Mouse (Mus musculus) hindbrain, embryonic 16.5 days (tissue): ENCODE measurements around the gene Eps8. TPM values are rescaled to one million over a fixed set of nuclear protein-coding genes. Genes with fewer than 3 reads are reported as not detected.

Experiments used
- ATAC-seq: fragments of 200-750 bp; cut with Nextera tagmentation; 2 replicates; pipeline ENCODE4 v1.8.0; 2017; ENCODE audit warnings: moderate TSS enrichment, moderate library complexity
- H3K27ac ChIP-seq: fragments of 300-500 bp; sonication (generic); 2 replicates; pipeline ENCODE4 v1.5.1; 2014; ENCODE audit warnings: low read depth, mild to moderate bottlenecking, control low read depth, low read length, moderate library complexity
- H3K27me3 ChIP-seq: fragments of 300-500 bp; sonication (generic); replicated peaks from 2 replicates; pipeline ENCODE4 v1.6.1; 2014; ENCODE audit warnings: low read length; ENCODE audit not compliant: control insufficient read depth, insufficient read depth
- H3K36me3 ChIP-seq: fragments of 300-500 bp; sonication (generic); 2 replicates; pipeline ENCODE4 v1.6.1; 2014; ENCODE audit warnings: mild to moderate bottlenecking, low read length, moderate library complexity, mixed read lengths; ENCODE audit not compliant: control insufficient read depth, insufficient read depth
- H3K4me1 ChIP-seq: fragments of 300-500 bp; sonication (generic); 2 replicates; pipeline ENCODE4 v1.6.1; 2014; ENCODE audit warnings: low read depth, low read length; ENCODE audit not compliant: control insufficient read depth, insufficient read depth
- H3K4me2 ChIP-seq: fragments of 300-500 bp; sonication (generic); 2 replicates; pipeline ENCODE4 v1.6.1; 2014; ENCODE audit warnings: mild to moderate bottlenecking, low read length, control low read depth, moderate library complexity
- H3K4me3 ChIP-seq: fragments of 300-500 bp; sonication (generic); 2 replicates; pipeline ENCODE4 v1.5.1; 2014; ENCODE audit warnings: mild to moderate bottlenecking, low read length, control low read depth, moderate library complexity
- H3K9ac ChIP-seq: fragments of 300-500 bp; sonication (generic); 2 replicates; pipeline ENCODE4 v1.6.1; 2014; ENCODE audit warnings: low read depth, mild to moderate bottlenecking, control low read depth, low read length, moderate library complexity
- H3K9me3 ChIP-seq: fragments of 300-500 bp; sonication (generic); 2 replicates; pipeline ENCODE4 v1.6.1; 2014; ENCODE audit warnings: mild to moderate bottlenecking, low read length, moderate library complexity; ENCODE audit not compliant: control insufficient read depth
- WGBS: fragments of 180-500 bp; shearing (Covaris S2); extraction: QIAGEN DNeasy Blood & Tissue Kit; methylation state at CpG from one replicate; pipeline ENCODE4 v1.1.7; 2014; 5-methylcytosine and 5-hydroxymethylcytosine counted together
- polyA plus RNA-seq: library from polyadenylated mRNA; unstranded; fragments of >200 nt; fragmentation: Nextera tagmentation; extraction: Ambion mirVana; gene quantifications from 2 replicates; pipeline ENCODE4 v1.2.1, GENCODE M21; 2015

Gene Eps8
- polyA plus RNA-seq, 1 experiment from 2014 or later, result 33.7 TPM

- H3K9me3 ChIP-seq, result no peaks in the 10 kb centered on the region
- H3K27me3 ChIP-seq, result no peaks in the 10 kb centered on the region
- H3K4me3 ChIP-seq, result no peak overlapping the region
- 62% methylated on average over 9 of the region's 9 CpGs for WGBS
- no peak for ATAC-seq
- no peak overlapping the region for H3K27ac ChIP-seq
- no peak overlapping the region for H3K9ac ChIP-seq
- no peaks in the 10 kb centered on the region for H3K4me1 ChIP-seq
- H3K36me3 ChIP-seq, result no peaks in the 10 kb centered on the region
- H3K4me2 ChIP-seq, result no peak overlapping the region
These were observed 84.0 kb downstream of the Eps8 start for GRCm38 (mm10) chr6:137570718-137571131.

GRCm38 (mm10) chr6:137570019-137570418, 84.7 kb downstream of the Eps8 start:
- WGBS, result 93% methylated on average over 5 of the region's 5 CpGs
- Histone ChIP-seq H3K4me3 (no peak overlapping the region), H3K27me3 (no peaks in the 10 kb centered on the region), H3K9me3 (no peaks in the 10 kb centered on the region), H3K36me3 (no peaks in the 10 kb centered on the region), H3K4me1 (no peaks in the 10 kb centered on the region), H3K27ac (no peak overlapping the region), H3K9ac (no peak overlapping the region), H3K4me2 (no peak overlapping the region)
- ATAC-seq, result no peak

- Histone ChIP-seq H3K36me3 (no peaks in the 10 kb centered on the region), H3K4me2 (no peak overlapping the region), H3K27ac (no peak overlapping the region), H3K4me1 (no peaks in the 10 kb centered on the region), H3K9me3 (no peaks in the 10 kb centered on the region), H3K9ac (no peak overlapping the region), H3K27me3 (no peaks in the 10 kb centered on the region), H3K4me3 (no peak overlapping the region)
- no peak for ATAC-seq
- 96% methylated on average over 6 of the region's 6 CpGs for WGBS
These were observed 85.6 kb downstream of the Eps8 start for GRCm38 (mm10) chr6:137569071-137569470.

- ATAC-seq, result no peak
- Histone ChIP-seq H3K4me1 (no peaks in the 10 kb centered on the region), H3K27ac (no peak overlapping the region), H3K9me3 (no peaks in the 10 kb centered on the region), H3K36me3 (no peaks in the 10 kb centered on the region), H3K27me3 (no peaks in the 10 kb centered on the region), H3K4me2 (no peak overlapping the region), H3K9ac (no peak overlapping the region), H3K4me3 (no peak overlapping the region)
- 93% methylated on average over 3 of the region's 3 CpGs for WGBS
These were observed 88.8 kb downstream of the Eps8 start for GRCm38 (mm10) chr6:137565890-137566289.

GRCm38 (mm10) chr6:137565454-137565853, 89.2 kb downstream of the Eps8 start:
- Histone ChIP-seq H3K27me3 (no peaks in the 10 kb centered on the region), H3K36me3 (no peaks in the 10 kb centered on the region), H3K9me3 (no peaks in the 10 kb centered on the region), H3K9ac (no peak overlapping the region), H3K4me2 (no peak overlapping the region), H3K4me3 (no peak overlapping the region), H3K4me1 (no peaks in the 10 kb centered on the region), H3K27ac (no peak overlapping the region)
- ATAC-seq, result no peak
- 92% methylated on average over 6 of the region's 6 CpGs for WGBS

GRCm38 (mm10) chr6:137560358-137560859, 94.3 kb downstream of the Eps8 start:
- WGBS, result 31% methylated on average over 12 of the region's 12 CpGs

GRCm38 (mm10) chr6:137558840-137559239, 95.8 kb downstream of the Eps8 start:
- no peak overlapping the region for H3K4me3 ChIP-seq
- H3K4me2 ChIP-seq, result no peak overlapping the region
- no peaks in the 10 kb centered on the region for H3K4me1 ChIP-seq
- ATAC-seq, result no peak
- H3K9ac ChIP-seq, result no peak overlapping the region
- no peaks in the 10 kb centered on the region for H3K9me3 ChIP-seq
- H3K27me3 ChIP-seq, result no peaks in the 10 kb centered on the region
- WGBS, result 87% methylated on average over 13 of the region's 13 CpGs
- no peaks in the 10 kb centered on the region for H3K36me3 ChIP-seq
- no peak overlapping the region for H3K27ac ChIP-seq

More at GRCm38 (mm10) chr6:137560358-137560859, 94.3 kb downstream of the Eps8 start:
- H3K36me3 ChIP-seq, result no peaks in the 10 kb centered on the region
- no peak overlapping the region for H3K9ac ChIP-seq
- no peak overlapping the region for H3K4me3 ChIP-seq
- no peak overlapping the region for H3K27ac ChIP-seq
- no peak overlapping the region for H3K4me2 ChIP-seq
- no peaks in the 10 kb centered on the region for H3K27me3 ChIP-seq
- peak; percentile 60; the same call in 1 of the 2 replicates for ATAC-seq
- H3K9me3 ChIP-seq, result no peaks in the 10 kb centered on the region
- H3K4me1 ChIP-seq, result no peaks in the 10 kb centered on the region

- H3K4me2 ChIP-seq, result no peak overlapping the region
- H3K4me1 ChIP-seq, result no peaks in the 10 kb centered on the region
- H3K36me3 ChIP-seq, result no peaks in the 10 kb centered on the region
- H3K4me3 ChIP-seq, result no peak overlapping the region
- H3K9me3 ChIP-seq, result no peaks in the 10 kb centered on the region; the same call in 1 of the 2 replicates
- no peak overlapping the region for H3K27ac ChIP-seq
- H3K9ac ChIP-seq, result no peak overlapping the region
- no peaks in the 10 kb centered on the region for H3K27me3 ChIP-seq
- 87% methylated on average over 2 of the region's 2 CpGs for WGBS
- ATAC-seq, result no peak
These were observed 97.0 kb downstream of the Eps8 start for GRCm38 (mm10) chr6:137557671-137558070.

GRCm38 (mm10) chr6:137557159-137557558, 97.5 kb downstream of the Eps8 start:
- no peak for ATAC-seq
- Histone ChIP-seq H3K27me3 (no peaks in the 10 kb centered on the region), H3K9me3 (no peaks in the 10 kb centered on the region; the same call in 1 of the 2 replicates), H3K36me3 (no peaks in the 10 kb centered on the region), H3K27ac (no peak overlapping the region), H3K4me3 (no peak overlapping the region), H3K4me2 (no peak overlapping the region), H3K4me1 (no peaks in the 10 kb centered on the region), H3K9ac (no peak overlapping the region)
- 92% methylated on average over 4 of the region's 4 CpGs for WGBS

- Histone ChIP-seq H3K4me2 (no peak overlapping the region), H3K27me3 (no peaks in the 10 kb centered on the region), H3K36me3 (no peaks in the 10 kb centered on the region), H3K27ac (no peak overlapping the region), H3K4me3 (no peak overlapping the region), H3K4me1 (no peaks in the 10 kb centered on the region), H3K9me3 (no peaks in the 10 kb centered on the region; the same call in 1 of the 2 replicates), H3K9ac (no peak overlapping the region)
- no peak for ATAC-seq
- WGBS, result 93% methylated on average over 5 of the region's 5 CpGs
These were observed 98.0 kb downstream of the Eps8 start for GRCm38 (mm10) chr6:137556636-137557035.
